Mouse (Mus musculus) lung, embryonic 16.5 days (tissue): ENCODE data around the gene Btbd35f13. TPM values are rescaled to one million over a fixed set of nuclear protein-coding genes. Genes with fewer than 3 reads are reported as not detected.
"Not testable (repeated sequence)": the region's sequence is repeated elsewhere in the genome, so short reads cannot be mapped to it uniquely, and the experiment has no call there.

Source experiments
- ATAC-seq: fragments of 200-750 bp; cut with Nextera tagmentation; 2 replicates; pipeline ENCODE4 v1.8.0; 2017; ENCODE audit warnings: low read depth, mild to moderate bottlenecking, moderate library complexity
- H3K27ac ChIP-seq: fragments of 300-500 bp; sonication (generic); 2 replicates; pipeline ENCODE4 v1.5.1; 2014; ENCODE audit warnings: mild to moderate bottlenecking, control low read depth, low read length
- H3K27me3 ChIP-seq: fragments of 300-500 bp; sonication (generic); 2 replicates; pipeline ENCODE4 v1.6.1; 2014; ENCODE audit warnings: low read depth, low read length, mixed read lengths; ENCODE audit not compliant: control insufficient read depth, insufficient read depth
- H3K36me3 ChIP-seq: fragments of 300-500 bp; sonication (generic); 2 replicates; pipeline ENCODE4 v1.6.1; 2014; ENCODE audit warnings: low read length; ENCODE audit not compliant: control insufficient read depth, insufficient read depth
- H3K4me1 ChIP-seq: fragments of 300-500 bp; sonication (generic); replicated peaks from 2 replicates; pipeline ENCODE4 v1.6.1; 2014; ENCODE audit warnings: low read length, mixed read lengths; ENCODE audit not compliant: control insufficient read depth, insufficient read depth
- H3K4me2 ChIP-seq: fragments of 300-500 bp; sonication (generic); 2 replicates; pipeline ENCODE4 v1.6.1; 2014; ENCODE audit warnings: low read depth, low read length, control low read depth
- H3K4me3 ChIP-seq: fragments of 300-500 bp; sonication (generic); 2 replicates; pipeline ENCODE4 v1.5.1; 2014; ENCODE audit warnings: mild to moderate bottlenecking, low read length, control low read depth
- H3K9ac ChIP-seq: fragments of 300-500 bp; sonication (generic); 2 replicates; pipeline ENCODE4 v1.6.1; 2014; ENCODE audit warnings: low read length, control low read depth
- H3K9me3 ChIP-seq: fragments of 300-500 bp; sonication (generic); 2 replicates; pipeline ENCODE4 v1.6.1; 2016; ENCODE audit warnings: low read length; ENCODE audit not compliant: control insufficient read depth
- WGBS: fragments of 180-500 bp; shearing (Covaris S2); extraction: QIAGEN DNeasy Blood & Tissue Kit; methylation state at CpG from one replicate; pipeline ENCODE4 v1.1.7; 2014; 5-methylcytosine and 5-hydroxymethylcytosine counted together
- polyA plus RNA-seq: library from polyadenylated mRNA; unstranded; fragments of >200 nt; fragmentation: Nextera tagmentation; extraction: Ambion mirVana; gene quantifications from 2 replicates; pipeline ENCODE4 v1.2.1, GENCODE M21; 2015

Btbd35f13 gene
- not detected in 2 replicates for polyA plus RNA-seq

DNA sequence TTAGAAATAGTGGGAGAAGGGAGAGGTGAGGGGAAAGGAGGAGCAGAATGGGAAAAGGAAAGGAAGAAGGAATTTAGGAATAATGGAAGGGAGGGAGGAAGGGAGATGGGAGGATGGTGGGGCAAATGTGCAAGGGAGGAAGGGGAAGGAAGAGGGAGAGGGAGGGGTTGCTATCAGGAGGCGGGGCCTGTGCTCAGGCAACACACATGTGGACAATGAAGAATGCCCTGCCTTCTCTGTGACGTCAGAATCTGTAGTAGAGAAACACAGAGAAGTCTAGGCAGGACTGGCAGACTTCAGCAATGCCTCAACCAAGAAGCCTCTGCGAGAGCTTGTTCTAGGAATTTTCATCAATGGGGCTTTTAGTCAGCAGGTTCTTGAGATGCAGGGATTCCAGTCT, at the start of gene Btbd35f13:
Btbd35f13 (plus strand) TSS at position 301 of the 400 bp plus-strand sequence.
- not testable (repeated sequence) for H3K27ac ChIP-seq, H3K9ac ChIP-seq, H3K4me3 ChIP-seq, H3K4me2 ChIP-seq, H3K27me3 ChIP-seq, H3K4me1 ChIP-seq, H3K36me3 ChIP-seq, ATAC-seq, H3K9me3 ChIP-seq
- WGBS, result 59% methylated on average over 2 of the region's 3 CpGs

DNA sequence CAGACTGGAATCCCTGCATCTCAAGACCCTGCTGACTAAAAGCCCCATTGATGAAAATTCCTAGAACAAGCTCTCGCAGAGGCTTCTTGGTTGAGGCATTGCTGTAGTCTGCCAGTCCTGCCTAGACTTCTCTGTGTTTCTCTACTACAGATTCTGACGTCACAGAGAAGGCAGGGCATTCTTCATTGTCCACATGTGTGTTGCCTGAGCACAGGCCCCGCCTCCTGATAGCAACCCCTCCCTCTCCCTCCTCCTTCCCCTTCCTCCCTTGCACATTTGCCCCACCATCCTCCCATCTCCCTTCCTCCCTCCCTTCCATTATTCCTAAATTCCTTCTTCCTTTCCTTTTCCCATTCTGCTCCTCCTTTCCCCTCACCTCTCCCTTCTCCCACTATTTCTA, 45.3 kb downstream of the Btbd35f13 start, which contains the start of gene Btbd35f14:
Btbd35f14 (minus strand) TSS at position 101 of the 400 bp plus-strand sequence.
- WGBS, result no CpG with 5 or more reads among the region's 3 CpGs
- ATAC-seq, result not testable (repeated sequence)

More for the DNA sequence above, 45.3 kb downstream of the Btbd35f13 start, which contains the start of gene Btbd35f14:
- H3K27me3 ChIP-seq, H3K9me3 ChIP-seq, H3K4me3 ChIP-seq, H3K4me1 ChIP-seq, H3K9ac ChIP-seq, H3K27ac ChIP-seq, H3K36me3 ChIP-seq, H3K4me2 ChIP-seq: not testable (repeated sequence)

Other genes starting within 250 kb of the Btbd35f13 start
- gene Btbd35f15, start 79.9 kb upstream of the Btbd35f13 start, polyA plus RNA-seq, result not detected in 2 replicates
- gene Btbd35f14, start 45.2 kb downstream of the Btbd35f13 start, polyA plus RNA-seq, result not detected in 2 replicates